Mouse (Mus musculus): Measurements from ENCODE around the gene 1700021F05Rik. TPM values are rescaled to one million over a fixed set of nuclear protein-coding genes. Genes with fewer than 3 reads are reported as not detected.

The 1700021F05Rik gene
- polyA plus RNA-seq (2015; fragmentation: Nextera tagmentation; extraction: Ambion mirVana), result 62.6 and 66.2 TPM in 2 replicates

GRCm38 (mm10) chr10:43540442-43541152 lies at the start of gene 1700021F05Rik:
1700021F05Rik (minus strand) TSS chr10:43540994.
- H3K36me3 ChIP-seq (replicated peaks), result no peaks in the 10 kb centered on the region
- H3K4me1 ChIP-seq, result peaks cover 17% of the 10 kb centered on the region
- H3K4me2 ChIP-seq, result peak within 1 kb of the TSS; percentile 56
- peak; percentile 99 for ATAC-seq (replicated peaks)
- no peaks in the 10 kb centered on the region for H3K27me3 ChIP-seq (replicated peaks)
- peak within 1 kb of the TSS; percentile 65 for H3K4me3 ChIP-seq
- no peaks in the 10 kb centered on the region for H3K9me3 ChIP-seq
- H3K9ac ChIP-seq, result peak within 1 kb of the TSS; percentile 85
- WGBS, result under 1% methylated on average over 52 of the region's 56 CpGs
- peak within 1 kb of the TSS; percentile 66 for H3K27ac ChIP-seq

- Histone ChIP-seq H3K4me1 (no peaks in the 10 kb centered on the region), H3K27me3 (replicated peaks) (no peaks in the 10 kb centered on the region), H3K9ac (no peak overlapping the region), H3K4me2 (no peak overlapping the region), H3K9me3 (no peaks in the 10 kb centered on the region), H3K4me3 (no peak overlapping the region), H3K27ac (no peak overlapping the region), H3K36me3 (replicated peaks) (peaks cover 10% of the 10 kb centered on the region; the same call in 1 of the 2 replicates)
- ATAC-seq (replicated peaks), result no peak
- WGBS, result 68% methylated on average over 8 of the region's 8 CpGs
Measured at GRCm38 (mm10) chr10:43588470-43589177, 47.8 kb upstream of the 1700021F05Rik start.

- no peak overlapping the region for H3K4me3 ChIP-seq
- no peak overlapping the region for H3K4me2 ChIP-seq
- no peaks in the 10 kb centered on the region for H3K9me3 ChIP-seq
- H3K9ac ChIP-seq, result no peak overlapping the region
- WGBS, result 88% methylated on average over 4 of the region's 4 CpGs
- H3K4me1 ChIP-seq, result peaks cover 10% of the 10 kb centered on the region
- no peak overlapping the region for H3K27ac ChIP-seq
- no peak for ATAC-seq (replicated peaks)
- H3K36me3 ChIP-seq (replicated peaks), result peaks cover 24% of the 10 kb centered on the region
- no peaks in the 10 kb centered on the region for H3K27me3 ChIP-seq (replicated peaks)
Measured at GRCm38 (mm10) chr10:43584538-43584937, 43.7 kb upstream of the 1700021F05Rik start.

GRCm38 (mm10) chr10:43581260-43581659 lies 40.5 kb upstream of the 1700021F05Rik start:
- H3K9ac ChIP-seq, result peak overlapping the region; percentile 99
- no peaks in the 10 kb centered on the region; the same call in 1 of the 2 replicates for H3K27me3 ChIP-seq (replicated peaks)
- 27% methylated on average over 3 of the region's 3 CpGs for WGBS
- ATAC-seq (replicated peaks), result no peak
- H3K9me3 ChIP-seq, result no peaks in the 10 kb centered on the region
- H3K36me3 ChIP-seq (replicated peaks), result peaks cover 24% of the 10 kb centered on the region
- peak overlapping the region; percentile 97 for H3K27ac ChIP-seq
- peak overlapping the region; percentile 87 for H3K4me2 ChIP-seq
- H3K4me3 ChIP-seq, result peak overlapping the region; percentile 63
- H3K4me1 ChIP-seq, result peaks cover 23% of the 10 kb centered on the region

- peaks cover 24% of the 10 kb centered on the region for H3K36me3 ChIP-seq (replicated peaks)
- WGBS, result under 1% methylated on average over 15 of the region's 15 CpGs
- H3K27me3 ChIP-seq (replicated peaks), result no peaks in the 10 kb centered on the region; the same call in 1 of the 2 replicates
- H3K27ac ChIP-seq, result peak overlapping the region; percentile 97
- peaks cover 23% of the 10 kb centered on the region for H3K4me1 ChIP-seq
- H3K9me3 ChIP-seq, result no peaks in the 10 kb centered on the region
- H3K4me2 ChIP-seq, result peak overlapping the region; percentile 87
- ATAC-seq (replicated peaks), result peak; percentile 38
- H3K9ac ChIP-seq, result peak overlapping the region; percentile 99
- H3K4me3 ChIP-seq, result peak overlapping the region; percentile 63
Measured at GRCm38 (mm10) chr10:43580649-43581078, 39.9 kb upstream of the 1700021F05Rik start.

- H3K4me1 ChIP-seq, result peaks cover 23% of the 10 kb centered on the region
- H3K4me2 ChIP-seq, result peak overlapping the region; percentile 87
- H3K36me3 ChIP-seq (replicated peaks), result peaks cover 23% of the 10 kb centered on the region
- no peaks in the 10 kb centered on the region for H3K9me3 ChIP-seq
- peak overlapping the region; percentile 63 for H3K4me3 ChIP-seq
- peak overlapping the region; percentile 97 for H3K27ac ChIP-seq
- under 1% methylated on average over 49 of the region's 49 CpGs for WGBS
- ATAC-seq (replicated peaks), result peak; percentile 58
- H3K27me3 ChIP-seq (replicated peaks), result no peaks in the 10 kb centered on the region; the same call in 1 of the 2 replicates
- H3K9ac ChIP-seq, result peak overlapping the region; percentile 99
Measured at GRCm38 (mm10) chr10:43579381-43580261, 38.8 kb upstream of the 1700021F05Rik start.

GRCm38 (mm10) chr10:43578754-43579380 lies 38.1 kb upstream of the 1700021F05Rik start:
- peak overlapping the region; percentile 87 for H3K4me2 ChIP-seq
- peak overlapping the region; percentile 99 for H3K9ac ChIP-seq
- peaks cover 23% of the 10 kb centered on the region for H3K4me1 ChIP-seq
- H3K36me3 ChIP-seq (replicated peaks), result peaks cover 17% of the 10 kb centered on the region
- peak overlapping the region; percentile 97 for H3K27ac ChIP-seq
- no peaks in the 10 kb centered on the region; the same call in 1 of the 2 replicates for H3K27me3 ChIP-seq (replicated peaks)
- ATAC-seq (replicated peaks), result peak; percentile 91
- H3K4me3 ChIP-seq, result peak overlapping the region; percentile 63
- WGBS, result under 1% methylated on average over 48 of the region's 65 CpGs
- H3K9me3 ChIP-seq, result no peaks in the 10 kb centered on the region

- under 1% methylated on average over 32 of the region's 32 CpGs for WGBS
- Histone ChIP-seq H3K9me3 (no peaks in the 10 kb centered on the region), H3K27me3 (replicated peaks) (no peaks in the 10 kb centered on the region; the same call in 1 of the 2 replicates), H3K4me3 (peak overlapping the region; percentile 63), H3K4me1 (peaks cover 23% of the 10 kb centered on the region), H3K9ac (peak overlapping the region; percentile 99), H3K36me3 (replicated peaks) (peaks cover 12% of the 10 kb centered on the region), H3K27ac (peak overlapping the region; percentile 97), H3K4me2 (peak overlapping the region; percentile 87)
- peak; percentile 44 for ATAC-seq (replicated peaks)
Measured at GRCm38 (mm10) chr10:43578366-43578753, 37.6 kb upstream of the 1700021F05Rik start.

- no peaks in the 10 kb centered on the region; the same call in 1 of the 2 replicates for H3K27me3 ChIP-seq (replicated peaks)
- no peak for ATAC-seq (replicated peaks)
- H3K9me3 ChIP-seq, result no peaks in the 10 kb centered on the region
- H3K4me3 ChIP-seq, result peak within 1 kb of the TSS; percentile 63
- peak within 1 kb of the TSS; percentile 87 for H3K4me2 ChIP-seq
- H3K9ac ChIP-seq, result peak within 1 kb of the TSS; percentile 99
- peaks cover 23% of the 10 kb centered on the region for H3K4me1 ChIP-seq
- WGBS, result under 1% methylated on average over 6 of the region's 6 CpGs
- H3K27ac ChIP-seq, result peak within 1 kb of the TSS; percentile 97
- peaks cover 8% of the 10 kb centered on the region for H3K36me3 ChIP-seq (replicated peaks)
Measured at GRCm38 (mm10) chr10:43577997-43578331, 37.2 kb upstream of the 1700021F05Rik start, which contains the start of gene Cd24a. Cd24a (plus strand) TSS chr10:43578284.

GRCm38 (mm10) chr10:43577299-43577996 lies 36.7 kb upstream of the 1700021F05Rik start:
- H3K27ac ChIP-seq, result no peak overlapping the region
- WGBS, result 17% methylated on average over 19 of the region's 19 CpGs

GRCm38 (mm10) chr10:43574956-43575355 lies 34.2 kb upstream of the 1700021F05Rik start:
- H3K27me3 ChIP-seq (replicated peaks), result no peaks in the 10 kb centered on the region; the same call in 1 of the 2 replicates
- WGBS, result 0% methylated on average over 3 of the region's 3 CpGs
- no peak overlapping the region for H3K9ac ChIP-seq
- peaks cover 13% of the 10 kb centered on the region for H3K4me1 ChIP-seq
- H3K4me2 ChIP-seq, result no peak overlapping the region
- H3K4me3 ChIP-seq, result no peak overlapping the region
- no peaks in the 10 kb centered on the region for H3K36me3 ChIP-seq (replicated peaks)
- H3K27ac ChIP-seq, result no peak overlapping the region
- H3K9me3 ChIP-seq, result no peaks in the 10 kb centered on the region
- ATAC-seq (replicated peaks), result no peak

More at GRCm38 (mm10) chr10:43577299-43577996, 36.7 kb upstream of the 1700021F05Rik start:
- Histone ChIP-seq H3K27me3 (replicated peaks) (no peaks in the 10 kb centered on the region; the same call in 1 of the 2 replicates), H3K9me3 (no peaks in the 10 kb centered on the region), H3K36me3 (replicated peaks) (0 out of 2 replicates have a peak, but pooled peaks cover 3% of the 10 kb centered on the region), H3K4me1 (peaks cover 21% of the 10 kb centered on the region), H3K9ac (no peak overlapping the region; the same call in 1 of the 2 replicates), H3K4me3 (peak overlapping the region; percentile 63), H3K4me2 (peak overlapping the region; percentile 87)
- ATAC-seq (replicated peaks), result no peak

Measured in midbrain, embryonic 15.5 days (tissue).